Mouse (Mus musculus) left cerebral cortex, postnatal 14 days (tissue): ENCODE data around the gene Pdap1. TPM values are rescaled to one million over a fixed set of nuclear protein-coding genes. Genes with fewer than 3 reads are reported as not detected.
A peak's percentile ranks its signal among the peaks of the same experiment; 100 is the strongest.
"Not testable (repeated sequence)": the region's sequence is repeated elsewhere in the genome, so short reads cannot be mapped to it uniquely, and the experiment has no call there.

ENCODE experiments used
- DNase-seq, 2 experiments: peaks; one replicate each; pipeline ENCODE4 v3.0.0; 2021 to 2022; ENCODE audit warnings: low spot score in 2 of 2, mixed read lengths in 1 of 2
- intact Hi-C: fragments of 180-260 bp; cut with DNase I; formaldehyde crosslinking; loops from one replicate; pipeline ENCODE4 v1.15.1; 2025
- long read RNA-seq, 2 experiments: library from polyadenylated mRNA; stranded (forward); transcript quantifications; one replicate each; pipeline ENCODE4 v2.0.0; 2021
- total RNA-seq, 2 experiments: library from RNA; stranded (reverse); gene quantifications; 2 replicates each; pipeline ENCODE4 v1.2.3; 2021

The Pdap1 gene
- 10 to 100 TPM; 85.9 to 96.7 TPM for total RNA-seq
- long read RNA-seq, experiment 1, partial matches to known transcripts = 3 of 3 reads
- long read RNA-seq, experiment 1, other reads (novel, unspliced or antisense) = 0 of 3 reads
- long read RNA-seq, experiment 2, partial matches to known transcripts = 3 of 3 reads
- long read RNA-seq, experiment 2, other reads (novel, unspliced or antisense) = 0 of 3 reads

GRCm38 (mm10) chr5:145139571-145140519 lies at the start of gene Pdap1, which contains the start of gene Bud31:
Pdap1 (minus strand) TSS chr5:145140238.
Bud31 (plus strand) TSS chr5:145140362.
- intact Hi-C loops = no loop called here
- peak; percentile 94 to 95 for DNase-seq

GRCm38 (mm10) chr5:145189416-145189815 lies 49.4 kb upstream of the Pdap1 start:
- intact Hi-C loops = no loop called here
- no peak for DNase-seq

GRCm38 (mm10) chr5:145185244-145185643 lies 45.2 kb upstream of the Pdap1 start:
- intact Hi-C loops = no loop called here
- DNase-seq = no peak

- intact Hi-C loops = no loop called here
- DNase-seq = no peak
Measured at GRCm38 (mm10) chr5:145178461-145178980, 38.5 kb upstream of the Pdap1 start.

GRCm38 (mm10) chr5:145167306-145167661 lies 27.2 kb upstream of the Pdap1 start:
- no peak for DNase-seq
- intact Hi-C loops = no loop called here

GRCm38 (mm10) chr5:145166536-145167305 lies 26.7 kb upstream of the Pdap1 start, which contains the start of the genes Ptcd1 and Cpsf4:
Ptcd1 (minus strand) TSS chr5:145167108.
Cpsf4 (plus strand) TSS chr5:145167213.
- peak; percentile 99 for DNase-seq
- intact Hi-C loops = no loop called here

- intact Hi-C loops = no loop called here
- no peak for DNase-seq
Measured at GRCm38 (mm10) chr5:145165184-145165583, 25.1 kb upstream of the Pdap1 start.

- intact Hi-C loops = no loop called here
- no peak for DNase-seq
Measured at GRCm38 (mm10) chr5:145164710-145165109, 24.7 kb upstream of the Pdap1 start.

GRCm38 (mm10) chr5:145161361-145161760 lies 21.3 kb upstream of the Pdap1 start:
- intact Hi-C loops = no loop called here
- no peak for DNase-seq

GRCm38 (mm10) chr5:145152690-145153089 lies 12.7 kb upstream of the Pdap1 start:
- no peak for DNase-seq
- intact Hi-C loops = no loop called here

- intact Hi-C loops = no loop called here
- no peak for DNase-seq
Measured at GRCm38 (mm10) chr5:145149294-145149693, 9.3 kb upstream of the Pdap1 start.

- DNase-seq = no peak
- intact Hi-C loops = no loop called here
Measured at GRCm38 (mm10) chr5:145147748-145148147, 7.7 kb upstream of the Pdap1 start.

GRCm38 (mm10) chr5:145140611-145141010 lies 573 bp upstream of the Pdap1 start:
- DNase-seq = no peak
- intact Hi-C loops = no loop called here

GRCm38 (mm10) chr5:145138836-145139235 lies 1.2 kb downstream of the Pdap1 start:
- intact Hi-C loops = no loop called here
- peak in 1 of 2 experiments; percentile 41 for DNase-seq

- intact Hi-C loops, DNase-seq: not testable (repeated sequence)
Measured at GRCm38 (mm10) chr5:145133275-145133674, 6.8 kb downstream of the Pdap1 start.

- DNase-seq = no peak
- intact Hi-C loops = no loop called here
Measured at GRCm38 (mm10) chr5:145130995-145131394, 9.0 kb downstream of the Pdap1 start.

GRCm38 (mm10) chr5:145130191-145130590 lies 9.8 kb downstream of the Pdap1 start:
- intact Hi-C loops = no loop called here
- peak; percentile 50 to 68 for DNase-seq

GRCm38 (mm10) chr5:145129773-145130172 lies 10.3 kb downstream of the Pdap1 start:
- intact Hi-C loops = not testable (repeated sequence)
- peak in 1 of 2 experiments; percentile 49 for DNase-seq

GRCm38 (mm10) chr5:145129124-145129523 lies 10.9 kb downstream of the Pdap1 start:
- no peak for DNase-seq
- intact Hi-C loops = no loop called here

GRCm38 (mm10) chr5:145126580-145126979 lies 13.5 kb downstream of the Pdap1 start:
- no peak for DNase-seq
- intact Hi-C loops = no loop called here
